Mouse (Mus musculus) gastrocnemius, postnatal 14 days (tissue): ENCODE measurements around the gene Sccpdh. TPM values are rescaled to one million over a fixed set of nuclear protein-coding genes. Genes with fewer than 3 reads are reported as not detected.
"Not testable (repeated sequence)": the region's sequence is repeated elsewhere in the genome, so short reads cannot be mapped to it uniquely, and the experiment has no call there.

Experiments used
- DNase-seq: peaks from one replicate; pipeline ENCODE4 v3.0.0; 2021; ENCODE audit warnings: mixed read lengths
- intact Hi-C: fragments of 180-260 bp; cut with DNase I; formaldehyde crosslinking; loops from one replicate; pipeline ENCODE4 v1.15.1; 2025; ENCODE audit warnings: low total_unique reads
- long read RNA-seq, 2 experiments: library from polyadenylated mRNA; stranded (forward); transcript quantifications; one replicate each; pipeline ENCODE4 v2.0.0; 2021
- total RNA-seq, 2 experiments: library from RNA; stranded (reverse); gene quantifications; 2 replicates each; pipeline ENCODE4 v1.2.3; 2021

The Sccpdh gene
- total RNA-seq = 10 to 100 TPM; 43.1 to 47.0 TPM
- long read RNA-seq, experiment 1, transcript Sccpdh-201 (12 exons, 1,948 nt) = major isoform, 79 of 81 reads
- long read RNA-seq, experiment 1, partial matches to known transcripts = 0 of 81 reads
- long read RNA-seq, experiment 1, other reads (novel, unspliced or antisense) = 2 of 81 reads
- long read RNA-seq, experiment 2, transcript Sccpdh-201 (12 exons, 1,948 nt) = major isoform, 74 of 79 reads
- long read RNA-seq, experiment 2, partial matches to known transcripts = 2 of 79 reads
- long read RNA-seq, experiment 2, other reads (novel, unspliced or antisense) = 3 of 79 reads

DNA sequence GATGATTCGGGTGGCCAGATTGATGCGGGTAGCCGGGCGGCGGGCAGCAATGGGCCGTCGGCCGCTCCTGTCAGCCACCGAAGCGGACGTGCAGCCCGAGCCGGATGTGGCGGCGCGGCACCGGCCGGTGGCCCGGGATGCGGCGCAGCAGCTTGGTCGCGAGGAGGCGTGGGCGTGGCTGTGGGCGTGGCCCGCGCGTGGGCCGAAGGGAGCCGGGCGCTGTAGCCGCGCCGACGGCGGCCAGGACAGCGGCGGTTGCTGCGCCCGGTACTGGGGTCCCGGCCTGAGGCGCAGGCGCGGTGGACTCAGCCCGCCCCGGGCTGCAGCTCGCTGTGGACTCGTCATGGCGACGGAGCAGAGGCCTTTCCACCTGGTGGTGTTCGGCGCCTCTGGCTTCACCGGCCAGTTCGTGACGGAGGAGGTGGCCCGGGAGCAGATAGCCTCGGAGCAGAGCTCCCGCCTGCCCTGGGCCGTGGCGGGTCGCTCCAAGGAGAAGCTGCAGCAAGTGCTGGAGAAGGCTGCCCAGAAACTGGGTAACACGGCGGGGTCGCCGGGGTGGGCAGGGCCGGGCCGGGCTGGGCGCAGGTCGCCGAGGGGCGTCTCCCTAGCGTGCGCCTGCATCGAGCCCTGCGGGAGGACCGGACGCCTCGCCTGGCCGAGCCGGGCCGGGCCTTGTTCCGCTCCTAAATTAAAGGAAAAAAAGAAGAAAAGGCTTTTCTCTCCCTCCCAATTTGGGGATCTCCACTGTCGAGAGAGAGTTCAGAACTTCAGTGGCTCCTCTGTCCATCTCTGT, at the start of gene Sccpdh:
Gene Sccpdh (plus strand): TSS at position 198 of the 793 bp plus-strand sequence.
- intact Hi-C loops = no loop called here
- DNase-seq = peak; percentile 92

DNA sequence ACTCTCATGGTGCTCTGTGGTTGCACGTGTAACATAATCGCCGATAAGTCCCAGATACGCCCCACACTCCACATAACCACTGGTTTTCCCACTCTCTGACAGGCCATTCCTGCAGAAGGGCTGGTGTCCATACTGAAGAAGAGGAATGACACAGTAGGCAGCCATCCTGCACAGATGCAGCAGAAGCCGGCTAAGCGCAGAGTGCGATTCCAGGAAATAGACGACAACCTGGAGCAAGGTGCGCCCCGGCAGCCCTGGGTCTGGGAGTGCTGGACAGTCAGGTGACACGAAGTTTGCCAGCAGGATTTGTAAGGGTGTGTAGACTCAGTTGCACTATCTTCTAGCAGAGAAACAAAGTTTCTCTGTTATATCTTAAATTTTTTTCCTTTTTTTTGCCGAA, 45.3 kb upstream of the Sccpdh start:
- no peak for DNase-seq
- intact Hi-C loops = loop anchor here (5.0 kb wide), 1 partner anchor 105 kb away; the partner anchor contains the start of gene Smyd3

DNA sequence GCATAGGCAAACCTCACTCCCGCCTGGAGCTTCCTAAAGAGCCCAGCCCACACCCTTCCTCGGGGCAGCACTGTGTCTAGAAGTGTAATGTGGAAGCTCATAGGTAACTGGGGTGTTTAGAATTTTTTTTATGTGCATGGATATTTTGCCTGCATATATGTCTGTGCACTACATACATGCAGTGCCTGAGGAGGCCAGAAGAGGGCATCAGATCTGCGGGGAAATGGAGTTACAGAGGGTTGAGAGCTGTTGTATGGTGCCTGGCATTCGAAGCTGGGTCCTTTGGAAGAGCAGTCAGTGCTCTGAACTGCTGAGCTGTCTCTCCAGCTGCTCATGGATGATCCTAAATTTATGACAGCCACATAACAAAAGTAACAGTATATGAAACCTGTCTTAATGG, 44.4 kb upstream of the Sccpdh start:
- intact Hi-C loops = loop anchor here (5.0 kb wide), 1 partner anchor 106 kb away; the partner anchor contains the start of gene Smyd3

DNA sequence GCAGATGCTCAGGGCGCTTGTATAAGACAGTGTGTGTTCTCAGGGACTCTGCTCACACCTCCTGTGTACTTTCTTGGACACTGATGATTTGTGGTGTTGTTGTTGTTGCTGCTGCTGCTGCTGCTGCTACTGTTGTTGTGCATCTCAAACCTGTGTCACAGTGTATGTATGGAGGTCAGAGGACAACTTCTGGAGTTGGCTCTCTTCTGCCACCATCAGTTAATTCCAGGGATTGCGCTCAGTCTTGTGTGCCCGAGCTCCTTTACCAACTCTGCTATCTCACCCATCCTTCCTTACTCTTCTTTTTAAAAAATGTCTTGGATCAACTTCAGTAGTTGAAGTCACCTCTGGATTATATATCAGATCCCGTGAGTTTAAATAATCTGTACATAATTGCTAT, 43.7 kb upstream of the Sccpdh start:
- DNase-seq = no peak
- intact Hi-C loops = loop anchor here (5.0 kb wide), 1 partner anchor 107 kb away; the partner anchor contains the start of gene Smyd3

More for the DNA sequence above, 44.4 kb upstream of the Sccpdh start:
- peak; percentile 27 for DNase-seq

DNA sequence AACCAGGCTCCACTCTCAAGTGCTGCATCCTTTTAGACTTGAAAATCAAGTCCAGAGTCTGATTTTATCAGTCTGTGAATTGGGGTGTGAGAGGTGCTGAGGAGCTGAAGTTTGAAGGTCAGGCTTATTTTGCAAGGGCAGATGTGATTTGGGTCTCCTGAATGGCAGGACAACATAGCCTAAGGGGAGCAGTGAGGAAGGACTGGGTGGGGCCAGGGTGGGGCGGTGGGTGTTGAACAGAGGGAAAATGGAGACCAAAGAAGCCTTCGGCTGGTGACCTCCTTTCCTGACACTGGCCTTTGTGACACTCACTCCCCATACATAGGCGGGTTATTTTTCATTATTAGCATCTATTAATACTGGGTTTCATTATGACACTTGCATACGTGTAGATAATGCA, 40.2 kb upstream of the Sccpdh start:
- DNase-seq = no peak
- intact Hi-C loops = loop anchor here (5.0 kb wide), 1 partner anchor 121 kb away; no protein-coding TSS in a partner anchor

DNA sequence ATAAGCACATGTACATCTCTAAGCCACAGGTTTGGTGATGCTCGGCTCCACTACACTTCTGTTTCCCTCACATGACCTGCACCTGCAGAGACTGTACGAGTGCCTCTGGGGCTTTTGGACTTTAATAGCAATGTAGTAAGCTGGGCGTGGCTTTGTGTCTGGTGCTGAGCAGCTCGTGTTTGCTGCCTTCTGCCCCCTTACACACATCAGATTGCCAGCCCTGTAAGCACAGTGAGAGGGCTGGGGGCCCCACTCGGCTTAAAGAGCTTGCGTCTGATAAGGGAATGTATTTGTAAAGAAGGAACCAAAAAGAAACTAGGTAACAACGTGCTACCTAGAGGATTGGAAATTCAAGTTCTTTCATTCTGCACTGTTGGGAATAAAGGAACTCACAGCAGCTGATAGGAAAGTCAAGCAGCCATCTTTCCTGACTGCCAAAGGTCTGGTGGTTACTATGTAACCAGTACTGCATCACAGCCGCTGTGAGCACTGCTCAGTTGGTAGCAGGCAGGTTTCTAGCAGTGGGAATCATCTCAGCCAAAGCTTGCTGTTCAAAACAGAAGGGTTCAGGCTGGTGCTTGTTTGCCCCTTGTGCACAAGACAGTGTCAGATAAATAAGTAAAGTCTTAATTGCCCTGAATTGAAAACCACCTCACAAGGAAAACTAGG, 39.4 kb upstream of the Sccpdh start:
- intact Hi-C loops = loop anchor here (5.0 kb wide), 1 partner anchor 121 kb away; no protein-coding TSS in a partner anchor

DNA sequence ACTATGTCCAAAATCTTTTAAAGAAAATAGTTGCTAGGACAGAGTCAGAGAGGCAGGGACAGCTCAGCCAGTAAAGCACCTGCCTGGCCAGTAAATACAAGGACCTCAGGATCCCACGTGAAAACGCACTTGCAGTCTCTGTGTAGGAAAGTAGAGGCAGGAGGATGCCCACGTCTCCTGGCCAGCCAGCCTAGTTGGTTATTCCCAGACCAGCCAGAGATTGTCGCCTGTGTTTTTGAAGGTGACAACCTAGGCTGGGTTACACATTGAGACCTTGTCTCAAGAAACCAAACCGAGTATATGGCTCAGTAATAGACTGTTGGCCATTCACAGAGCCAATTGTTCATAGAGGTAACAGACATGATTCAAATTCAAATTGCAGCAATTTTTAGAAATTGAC, 38.7 kb upstream of the Sccpdh start:
- no peak for DNase-seq
- intact Hi-C loops = loop anchor here (5.0 kb wide), 1 partner anchor 122 kb away; no protein-coding TSS in a partner anchor

More for the DNA sequence above, 39.4 kb upstream of the Sccpdh start:
- no peak for DNase-seq

DNA sequence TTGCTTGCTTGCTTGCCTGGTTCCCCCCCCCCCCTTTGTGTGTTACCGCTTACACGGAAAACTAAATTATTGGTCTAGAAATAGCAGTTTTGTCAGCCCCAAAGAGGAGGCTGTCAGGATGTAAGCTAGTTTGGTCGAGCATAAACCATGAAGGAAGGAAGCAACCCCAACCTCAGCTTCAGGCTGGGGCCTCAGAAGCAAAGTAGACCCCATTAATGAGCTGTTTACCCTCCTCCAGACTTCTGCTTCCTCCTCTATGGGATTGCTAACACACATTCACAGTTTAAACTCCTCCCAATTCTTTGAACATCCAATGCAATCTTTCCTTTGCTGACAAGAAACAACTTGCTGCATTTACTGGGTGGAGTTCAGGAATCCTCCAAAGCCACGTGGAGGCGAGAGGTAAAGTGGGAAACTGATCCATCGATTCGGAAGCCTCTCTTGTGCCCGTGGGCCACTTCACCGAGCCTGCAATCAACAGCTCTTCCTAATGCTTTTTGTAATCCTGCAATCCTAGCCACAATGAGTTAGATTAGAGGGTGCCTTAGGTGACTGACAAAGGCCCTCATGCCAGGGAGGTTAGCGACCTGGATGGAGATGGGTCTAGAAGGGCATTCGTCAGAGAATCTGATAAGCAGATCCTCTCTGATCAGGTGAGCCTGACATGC, 35.1 kb upstream of the Sccpdh start:
- intact Hi-C loops = no loop called here
- no peak for DNase-seq

DNA sequence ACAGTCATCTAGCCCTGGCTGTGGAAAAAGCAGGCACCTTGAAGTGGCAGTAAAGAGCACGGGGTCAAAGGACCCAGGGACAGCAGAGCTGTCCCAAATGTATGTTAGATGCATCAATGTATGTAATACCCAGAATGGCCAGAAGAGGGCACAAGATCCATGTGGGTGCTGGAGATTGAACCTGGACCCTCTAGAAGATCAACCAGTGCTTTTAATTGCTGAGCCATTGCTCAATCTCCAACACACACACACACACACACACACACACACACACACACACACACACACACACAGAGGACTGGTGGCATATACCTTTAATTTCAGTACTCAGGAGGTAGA, 34.6 kb upstream of the Sccpdh start:
- intact Hi-C loops = no loop called here
- DNase-seq = no peak

DNA sequence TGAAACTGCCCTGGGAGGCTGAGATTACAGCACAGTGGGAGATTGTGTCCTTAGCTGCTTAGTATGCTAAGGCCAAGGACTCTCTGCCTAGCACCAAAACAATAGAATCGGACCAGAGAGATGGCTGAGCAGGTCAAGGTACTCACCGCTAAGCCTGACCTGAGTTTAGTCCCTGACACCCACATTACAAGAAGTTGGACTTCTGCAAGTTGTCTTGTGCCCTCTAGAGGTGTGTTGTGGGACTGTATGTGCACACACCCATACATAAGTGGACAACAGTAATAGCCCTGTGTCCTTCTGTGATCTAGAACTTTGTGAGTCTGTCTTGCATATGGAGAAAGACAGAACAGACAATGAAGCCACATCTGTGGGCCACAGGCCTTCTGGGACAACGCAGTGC, 33.9 kb upstream of the Sccpdh start:
- DNase-seq = no peak

DNA sequence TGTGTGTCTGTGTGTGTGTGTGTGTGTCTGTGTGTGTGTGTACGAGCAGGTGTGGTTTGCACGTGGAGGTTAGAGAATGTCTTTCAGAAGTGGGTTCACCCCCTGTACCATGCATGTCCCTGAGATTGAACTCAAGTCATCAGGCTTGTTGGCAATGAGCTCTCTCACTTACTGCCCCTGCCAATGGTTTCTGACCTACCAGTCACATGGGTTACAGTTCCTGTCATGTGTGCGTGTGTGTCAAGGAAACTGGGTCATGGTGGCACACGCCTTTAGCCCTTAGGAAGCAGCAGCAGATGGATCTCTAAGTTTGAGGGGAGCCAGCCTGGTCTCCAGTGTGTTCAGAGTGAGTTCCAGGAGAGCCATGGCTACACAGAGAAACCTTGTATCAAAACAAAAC, 25.3 kb upstream of the Sccpdh start:
- no peak for DNase-seq
- intact Hi-C loops = loop anchor here (10.0 kb wide), 1 partner anchor 92 kb away; no protein-coding TSS in a partner anchor

More for the DNA sequence above, 33.9 kb upstream of the Sccpdh start:
- intact Hi-C loops = no loop called here

DNA sequence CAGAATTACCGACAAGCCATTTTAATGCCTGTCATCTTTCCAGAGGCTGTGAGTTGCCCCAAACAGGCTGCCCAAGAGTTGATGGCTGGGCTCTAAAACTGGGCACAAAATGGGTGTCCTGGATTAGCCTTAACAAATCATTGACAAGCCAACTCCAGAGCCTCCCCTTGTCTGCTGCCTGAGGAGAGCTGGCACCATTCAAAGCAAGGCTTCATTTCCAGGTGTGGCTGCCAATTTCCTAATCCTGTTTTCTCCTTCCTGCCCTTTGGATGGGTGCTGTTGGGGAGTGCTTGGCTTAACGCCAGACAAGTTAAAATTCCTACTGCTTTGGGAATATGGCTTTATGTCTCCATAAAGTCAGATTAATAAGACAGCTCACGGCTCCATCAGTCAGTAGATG, 23.9 kb upstream of the Sccpdh start:
- intact Hi-C loops = loop anchor here (10.0 kb wide), 1 partner anchor 91 kb away; no protein-coding TSS in a partner anchor
- DNase-seq = no peak

DNA sequence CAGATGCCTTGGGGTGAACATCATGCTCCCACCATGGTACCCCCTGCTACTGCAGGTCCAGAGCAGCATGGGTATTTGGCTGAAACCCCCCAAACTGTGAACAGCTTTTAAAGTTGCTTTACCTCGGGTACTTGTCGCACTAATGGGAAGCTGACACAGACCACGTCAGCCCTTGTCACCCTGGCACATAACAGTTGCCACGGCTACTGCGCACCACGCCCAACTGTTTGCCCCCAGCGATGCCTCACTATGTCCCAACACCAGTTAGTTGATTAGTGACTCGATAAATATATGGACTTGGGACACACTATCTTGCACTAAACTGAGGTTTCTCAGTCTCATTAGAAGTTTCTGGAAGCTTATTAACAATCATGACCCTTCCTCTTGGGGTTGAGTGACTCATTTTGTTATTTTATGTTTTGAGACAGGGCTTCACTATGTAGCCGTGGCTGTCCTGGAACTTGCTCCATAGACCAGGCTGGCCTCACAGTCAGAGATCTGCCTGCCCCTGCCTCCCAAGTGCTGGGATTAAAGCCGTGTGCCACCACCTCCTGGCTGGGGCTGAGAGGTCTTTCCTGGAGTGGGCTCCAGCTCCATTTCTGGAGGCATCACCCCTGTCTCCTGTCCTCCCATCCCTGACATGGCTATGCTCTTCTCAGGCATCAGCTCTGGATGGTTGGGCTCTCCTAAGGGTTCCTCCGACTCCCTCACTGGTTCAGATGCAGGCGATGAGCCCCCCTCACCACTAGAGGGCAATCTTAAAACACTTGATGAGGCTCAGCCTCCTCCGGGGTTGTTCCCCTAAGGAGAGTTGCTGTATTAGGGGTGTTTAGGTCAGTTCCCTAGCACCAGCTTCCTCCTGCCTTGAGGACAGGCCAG, 22.7 kb upstream of the Sccpdh start:
- intact Hi-C loops = loop anchor here (10.0 kb wide), 1 partner anchor 89 kb away; no protein-coding TSS in a partner anchor
- DNase-seq = peak; percentile 79

DNA sequence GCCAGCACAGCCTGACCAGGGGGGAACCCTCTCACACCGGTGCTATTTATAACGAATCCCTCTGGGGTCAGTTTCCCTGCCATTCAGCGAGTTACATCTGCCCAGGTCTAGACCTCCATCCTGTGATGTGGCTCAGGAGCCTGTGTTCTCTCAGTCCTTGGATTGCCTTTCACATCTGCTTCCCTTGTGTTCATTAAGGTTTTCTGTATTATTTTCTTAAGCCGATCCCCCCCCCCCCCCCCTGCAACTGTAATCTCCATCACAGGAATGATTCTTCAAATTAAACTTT, 22.1 kb upstream of the Sccpdh start:
- no peak for DNase-seq
- intact Hi-C loops = loop anchor here (10.0 kb wide), 1 partner anchor 89 kb away; no protein-coding TSS in a partner anchor

DNA sequence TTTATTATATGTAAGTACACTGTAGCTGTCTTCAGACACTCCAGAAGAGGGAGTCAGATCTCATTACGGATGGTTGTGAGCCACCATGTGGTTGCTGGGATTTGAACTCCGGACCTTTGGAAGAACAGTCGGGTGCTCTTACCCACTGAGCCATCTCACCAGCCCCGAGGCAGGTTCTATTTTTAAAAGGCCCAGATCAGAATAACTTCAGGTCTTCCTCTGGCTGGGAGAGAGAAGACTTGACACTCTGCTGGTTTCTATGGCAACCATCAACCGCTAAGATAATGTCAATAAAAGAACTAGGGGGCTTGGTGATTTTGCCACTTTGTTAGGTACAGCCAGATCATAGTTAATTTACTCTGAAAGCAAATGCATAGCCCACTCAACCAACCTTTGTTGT, 19.3 kb upstream of the Sccpdh start:
- DNase-seq = not testable (repeated sequence)
- intact Hi-C loops = loop anchor here (10.0 kb wide), 1 partner anchor 86 kb away; no protein-coding TSS in a partner anchor

DNA sequence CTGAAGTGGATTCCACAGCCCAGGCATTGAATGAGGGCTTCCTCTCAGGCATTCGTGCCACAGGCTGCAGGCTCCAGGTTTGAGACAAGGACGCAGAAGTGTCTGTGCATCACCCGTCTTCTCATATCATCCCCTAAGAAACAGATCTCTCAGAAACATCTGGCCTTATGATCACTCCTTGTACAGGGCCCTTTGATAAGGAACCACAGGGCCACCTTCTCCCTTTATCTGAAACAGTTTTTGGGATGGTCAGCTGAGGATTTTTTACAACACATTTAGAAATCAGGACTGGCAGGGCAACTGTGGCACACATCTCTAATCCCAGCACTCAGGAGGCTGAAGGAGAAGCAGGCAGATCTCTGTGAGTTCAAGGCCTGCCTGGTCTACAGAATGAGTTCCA, 18.7 kb upstream of the Sccpdh start:
- intact Hi-C loops = loop anchor here (10.0 kb wide), 1 partner anchor 85 kb away; no protein-coding TSS in a partner anchor
- DNase-seq = no peak

DNA sequence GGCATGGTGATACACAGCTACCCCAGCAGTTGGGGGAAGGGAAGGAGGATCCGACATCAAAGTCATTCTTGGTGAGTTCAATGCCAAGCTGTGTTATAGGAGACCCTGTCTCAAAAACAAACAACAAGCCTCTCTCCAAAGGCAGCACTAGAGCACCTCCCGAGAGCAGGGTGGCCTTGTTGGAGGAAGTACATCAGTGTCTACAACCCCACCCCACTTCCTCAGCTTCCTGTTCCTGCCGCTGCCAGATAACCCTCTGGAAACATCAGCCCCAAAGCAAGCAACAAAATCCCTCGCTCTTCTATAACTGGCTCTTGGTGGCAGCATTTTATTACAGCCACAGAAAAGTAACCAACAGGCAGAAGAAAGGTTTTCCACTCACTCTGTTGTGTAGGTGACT, 17.7 kb upstream of the Sccpdh start:
- intact Hi-C loops = no loop called here
- no peak for DNase-seq

DNA sequence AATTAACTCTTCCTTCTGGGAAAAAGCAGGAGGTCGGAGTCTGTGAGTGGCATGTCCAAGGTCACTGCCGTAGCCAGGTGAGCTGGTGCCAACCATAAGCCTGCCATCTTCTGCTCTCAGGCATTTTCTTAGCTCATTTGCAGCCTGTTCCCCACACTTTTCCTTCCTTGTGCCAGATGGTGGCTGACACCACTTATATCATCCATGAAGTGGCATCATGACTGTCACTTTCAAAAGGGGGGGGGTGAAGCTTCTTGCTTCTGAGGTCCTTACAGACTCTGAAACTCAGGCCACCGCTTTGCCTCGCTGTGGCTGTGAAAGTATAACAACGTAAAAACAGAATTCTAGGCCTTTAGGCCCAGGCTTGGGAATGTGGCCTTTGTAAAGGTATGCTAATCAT, 16.8 kb upstream of the Sccpdh start:
- intact Hi-C loops = no loop called here
- DNase-seq = no peak
